Mouse (Mus musculus) stomach, postnatal 0 days (tissue): ENCODE results near the gene Gm8947.
"Not testable (repeated sequence)": the region's sequence is repeated elsewhere in the genome, so short reads cannot be mapped to it uniquely, and the experiment has no call there.

ENCODE experiments used
- CTCF ChIP-seq: IDR thresholded peaks from 2 replicates; pipeline ENCODE4 v1.5.1; 2016; ENCODE audit warnings: antibody characterized with exemption, low read depth, mild to moderate bottlenecking, moderate library complexity
- EP300 ChIP-seq: optimal IDR thresholded peaks from 2 replicates; pipeline ENCODE3; 2016; ENCODE audit warnings: antibody characterized with exemption

DNA sequence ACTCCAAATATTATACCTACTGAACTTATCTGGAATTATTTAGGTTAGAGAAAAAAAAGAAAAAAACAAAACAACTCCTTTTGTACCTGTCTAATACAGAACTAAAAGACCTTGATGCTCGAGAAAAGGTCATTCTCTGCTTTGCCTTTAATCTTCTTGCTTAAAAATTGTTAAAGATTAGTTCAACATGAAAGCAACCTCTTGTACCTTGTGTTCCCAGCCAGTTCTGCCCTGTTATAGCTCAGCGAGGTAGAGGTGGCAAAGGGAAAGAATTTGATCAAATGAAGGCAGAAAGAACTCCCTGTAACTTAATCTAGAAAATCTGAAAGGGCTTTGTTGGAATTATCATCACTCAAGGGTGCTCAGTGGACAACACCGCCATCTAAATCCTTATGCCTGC, 6.0 kb upstream of the Gm8947 start:
- TF ChIP-seq CTCF, EP300: not testable (repeated sequence)
